Mouse (Mus musculus) thymus, adult 2 months (tissue): ENCODE data around the gene Cyp1b1.

ENCODE experiments used
- CTCF ChIP-seq: fragments of 200-500 bp; IDR thresholded peaks from 2 replicates; pipeline ENCODE4 v1.5.1; 2012; ENCODE audit warnings: mild to moderate bottlenecking, control low read depth, low read length, moderate library complexity, borderline replicate concordance; ENCODE audit not compliant: control insufficient read depth, poor library complexity, insufficient read depth; ENCODE audit errors: extremely low read depth
- POLR2A ChIP-seq: fragments of 200-500 bp; IDR thresholded peaks from 2 replicates; pipeline ENCODE4 v1.6.1; 2012; ENCODE audit warnings: mild to moderate bottlenecking, low read length, control low read depth, moderate library complexity; ENCODE audit not compliant: control insufficient read depth, poor library complexity, insufficient read depth; ENCODE audit errors: extremely low read depth

- TF ChIP-seq CTCF (no peak), POLR2A (no peak)
Measured at GRCm38 (mm10) chr17:79726613-79727012, 11.8 kb upstream of the Cyp1b1 start.
